Mouse (Mus musculus): ENCODE measurements around the gene Syt16. TPM values are rescaled to one million over a fixed set of nuclear protein-coding genes. Genes with fewer than 3 reads are reported as not detected.

Gene Syt16
- polyA plus RNA-seq, 1 experiment from 2014 or later, result 2.1 TPM

DNA sequence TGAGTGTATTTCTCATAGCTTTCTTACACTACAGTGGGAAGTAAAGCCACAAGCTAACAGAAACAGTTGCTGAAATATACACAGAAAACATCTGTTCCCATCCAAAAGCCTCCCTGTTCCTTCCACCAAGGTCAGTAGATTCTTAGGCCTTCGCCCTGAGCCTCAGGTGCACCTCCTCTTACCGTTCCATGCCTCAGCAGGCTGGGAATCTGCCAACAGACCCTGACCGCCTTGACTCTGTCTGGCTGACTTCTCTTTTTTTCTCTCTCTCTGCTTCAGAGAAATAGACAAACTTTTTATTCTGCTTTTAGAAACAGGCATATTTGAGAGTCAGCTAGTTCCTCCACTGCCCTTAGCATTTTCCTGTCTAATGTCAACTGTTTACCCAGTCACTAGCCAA, 19.3 kb upstream of the Syt16 start:
- no peaks in the 10 kb centered on the region for H3K27me3 ChIP-seq (replicated peaks; ENCODE audit: low read depth, poor library complexity, severe bottlenecking)
- H3K27ac ChIP-seq (replicated peaks), result no peak overlapping the region
- peaks cover 95% of the 10 kb centered on the region for H3K36me3 ChIP-seq (replicated peaks)
- no peak for DNase-seq (ENCODE audit: low spot score)
- H3K4me3 ChIP-seq, result no peak overlapping the region
- no peaks in the 10 kb centered on the region for H3K4me1 ChIP-seq
- H3K9me3 ChIP-seq, result no peaks in the 10 kb centered on the region
- 95% methylated on average over 3 of the region's 3 CpGs for WGBS

DNA sequence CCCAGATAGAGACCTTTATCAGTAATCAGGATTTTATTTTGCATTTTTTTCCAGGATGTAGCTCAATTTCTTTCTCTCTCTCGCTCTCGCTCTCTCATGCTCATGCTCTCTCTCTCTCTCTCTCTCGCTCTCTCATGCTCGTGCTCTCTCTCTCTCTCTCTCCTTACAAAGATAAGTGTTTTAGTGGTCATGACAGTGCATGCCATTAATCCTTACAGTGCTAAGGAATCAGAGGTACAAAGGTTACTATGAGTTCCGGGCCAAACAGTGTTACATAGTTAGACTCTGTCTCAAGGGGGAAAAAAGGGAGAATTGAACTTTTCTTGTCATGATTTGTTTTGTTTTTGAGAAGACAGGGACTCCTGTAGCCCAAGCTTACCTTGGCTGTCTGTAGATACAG, 17.8 kb upstream of the Syt16 start:
- no peak for DNase-seq (ENCODE audit: low spot score)
- H3K4me3 ChIP-seq, result no peak overlapping the region
- H3K27me3 ChIP-seq (replicated peaks; ENCODE audit: low read depth, poor library complexity, severe bottlenecking), result no peaks in the 10 kb centered on the region
- no peak overlapping the region for H3K27ac ChIP-seq (replicated peaks)
- no peaks in the 10 kb centered on the region for H3K4me1 ChIP-seq
- H3K36me3 ChIP-seq (replicated peaks), result peaks cover 95% of the 10 kb centered on the region
- 92% methylated on average over 5 of the region's 5 CpGs for WGBS
- no peaks in the 10 kb centered on the region for H3K9me3 ChIP-seq

DNA sequence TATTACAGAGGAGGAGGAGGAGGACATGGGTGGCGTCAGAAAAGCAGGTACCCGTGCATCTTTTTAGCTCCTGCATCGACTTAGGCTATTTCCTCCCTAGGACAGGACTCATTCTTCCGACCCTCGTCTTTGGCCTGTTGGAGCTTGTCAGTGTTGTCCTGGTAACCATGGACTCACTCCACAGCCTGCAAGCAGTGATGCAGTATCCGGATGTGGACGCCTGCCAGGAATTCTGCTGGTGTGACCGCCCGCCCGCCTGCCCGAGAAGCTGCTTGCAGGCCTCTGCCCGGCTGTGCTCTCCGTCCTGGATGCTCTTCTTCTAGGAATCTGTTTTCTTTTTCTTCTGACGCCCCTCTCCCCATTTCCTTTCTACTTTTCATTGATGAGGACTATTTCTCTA, 14.9 kb upstream of the Syt16 start:
- Histone ChIP-seq H3K9me3 (no peaks in the 10 kb centered on the region), H3K27me3 (replicated peaks; ENCODE audit: low read depth, poor library complexity, severe bottlenecking) (no peaks in the 10 kb centered on the region), H3K36me3 (replicated peaks) (peaks cover 91% of the 10 kb centered on the region), H3K27ac (replicated peaks) (no peak overlapping the region), H3K4me1 (no peaks in the 10 kb centered on the region), H3K4me3 (no peak overlapping the region)
- peak; percentile 15 for DNase-seq (ENCODE audit: low spot score)
- 87% methylated on average over 14 of the region's 14 CpGs for WGBS

DNA sequence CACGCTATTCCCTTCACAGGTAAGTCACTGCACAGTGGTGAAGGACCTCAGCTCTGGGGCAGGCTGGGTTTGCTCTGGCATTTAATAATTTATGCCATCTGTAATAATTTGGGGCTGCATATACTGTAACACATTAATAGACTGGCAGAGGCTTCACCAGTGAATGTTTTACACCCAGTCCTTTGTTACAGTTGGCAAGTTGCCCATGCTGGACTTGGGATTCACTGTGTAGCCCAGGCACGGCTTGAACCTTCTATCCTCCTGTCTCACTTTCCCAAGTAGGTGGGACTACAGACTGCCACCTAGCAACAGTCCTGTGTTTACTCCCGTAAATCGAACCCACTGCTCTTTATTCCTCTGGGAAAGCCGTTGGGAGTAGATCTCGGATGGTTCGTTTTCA, 11.2 kb upstream of the Syt16 start:
- Histone ChIP-seq H3K27me3 (replicated peaks; ENCODE audit: low read depth, poor library complexity, severe bottlenecking) (no peaks in the 10 kb centered on the region), H3K4me1 (no peaks in the 10 kb centered on the region), H3K27ac (replicated peaks) (no peak overlapping the region), H3K9me3 (no peaks in the 10 kb centered on the region), H3K4me3 (no peak overlapping the region), H3K36me3 (replicated peaks) (peaks cover 60% of the 10 kb centered on the region)
- WGBS, result 89% methylated on average over 7 of the region's 7 CpGs
- DNase-seq (ENCODE audit: low spot score), result no peak

DNA sequence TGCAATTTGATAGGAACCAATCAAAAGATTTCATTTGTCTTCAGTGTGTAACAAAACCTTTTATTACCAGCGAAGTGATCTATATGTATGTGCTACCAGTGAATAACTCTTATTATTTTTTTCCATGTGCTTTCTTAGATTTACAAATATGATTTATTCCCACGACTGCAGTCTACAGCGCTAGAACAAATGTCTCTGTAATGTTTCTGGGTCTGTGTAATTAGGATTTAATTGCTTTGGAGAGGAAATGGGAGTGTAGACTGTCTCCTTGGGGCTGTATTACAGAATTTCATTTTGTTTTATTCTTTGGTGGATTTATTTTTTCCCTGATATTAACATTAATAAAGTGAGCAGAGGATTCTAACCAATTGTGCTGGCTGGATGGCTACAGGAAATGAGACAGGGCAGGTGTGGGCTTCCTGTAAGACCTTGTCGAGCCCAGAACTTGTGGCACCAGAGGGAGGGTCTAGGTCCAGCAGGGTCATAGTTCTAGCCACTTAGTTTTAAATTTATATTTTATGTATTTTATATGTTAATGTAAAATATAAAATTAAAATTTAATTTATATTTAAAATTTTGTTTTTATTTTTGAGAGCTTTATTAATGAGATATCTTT, 9.0 kb upstream of the Syt16 start:
- H3K4me1 ChIP-seq, result no peaks in the 10 kb centered on the region
- no peak for DNase-seq (ENCODE audit: low spot score)
- no peak overlapping the region for H3K4me3 ChIP-seq
- no peaks in the 10 kb centered on the region for H3K9me3 ChIP-seq
- H3K36me3 ChIP-seq (replicated peaks), result peaks cover 40% of the 10 kb centered on the region
- H3K27ac ChIP-seq (replicated peaks), result no peak overlapping the region
- 88% methylated on average over 4 of the region's 4 CpGs for WGBS
- no peaks in the 10 kb centered on the region for H3K27me3 ChIP-seq (replicated peaks; ENCODE audit: low read depth, poor library complexity, severe bottlenecking)

DNA sequence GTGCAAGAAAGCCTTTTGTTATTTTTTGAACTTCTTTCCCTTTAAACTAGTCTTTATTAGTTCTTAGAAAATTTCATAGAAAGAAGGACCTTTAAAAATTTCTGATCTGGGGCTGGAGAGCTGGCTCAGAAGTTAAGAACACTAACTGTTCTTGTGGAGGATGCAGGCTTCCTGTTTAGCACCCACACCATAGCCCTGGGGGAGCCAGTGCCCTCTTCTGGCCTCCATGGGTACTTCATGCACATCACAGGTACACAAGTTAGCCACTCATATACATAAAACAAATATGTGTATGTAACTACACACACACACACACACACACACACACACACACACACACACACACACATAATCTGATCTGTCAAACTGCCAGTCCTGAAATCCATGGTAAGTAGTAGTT, 7.9 kb upstream of the Syt16 start:
- Histone ChIP-seq H3K4me3 (no peak overlapping the region), H3K36me3 (replicated peaks) (peaks cover 29% of the 10 kb centered on the region), H3K4me1 (no peaks in the 10 kb centered on the region), H3K9me3 (no peaks in the 10 kb centered on the region), H3K27me3 (replicated peaks; ENCODE audit: low read depth, poor library complexity, severe bottlenecking) (no peaks in the 10 kb centered on the region), H3K27ac (replicated peaks) (no peak overlapping the region)
- peak; percentile 49 for DNase-seq (ENCODE audit: low spot score)

DNA sequence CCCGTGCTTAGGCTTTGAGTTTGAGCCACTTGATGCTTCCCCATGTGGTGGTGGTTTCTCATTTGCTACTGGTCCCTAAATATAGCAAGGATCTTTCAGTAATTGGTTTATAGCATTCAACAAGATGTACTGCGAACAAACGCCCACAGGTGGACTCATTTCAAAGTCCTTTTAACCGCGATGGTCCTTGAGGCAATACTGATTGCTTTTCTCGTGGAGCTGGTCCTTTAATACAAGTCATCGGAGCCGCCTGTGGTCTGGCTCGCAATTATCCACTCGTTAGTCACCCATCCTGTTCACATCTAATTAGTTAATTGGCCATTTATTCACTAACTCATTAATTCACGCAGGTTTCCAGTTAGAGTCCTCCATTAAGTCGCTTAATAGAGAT, 560 bp upstream of the Syt16 start:
- no peak for DNase-seq (ENCODE audit: low spot score)
- 46% methylated on average over 12 of the region's 12 CpGs for WGBS
- peaks cover 46% of the 10 kb centered on the region for H3K27me3 ChIP-seq (replicated peaks; ENCODE audit: low read depth, poor library complexity, severe bottlenecking)
- H3K9me3 ChIP-seq, result no peaks in the 10 kb centered on the region
- peak overlapping the region; percentile 82; the same call in 1 of the 2 replicates for H3K27ac ChIP-seq (replicated peaks)
- no peaks in the 10 kb centered on the region for H3K36me3 ChIP-seq (replicated peaks)
- peak overlapping the region; percentile 73; the same call in 1 of the 2 replicates for H3K4me3 ChIP-seq
- H3K4me1 ChIP-seq, result peaks cover 10% of the 10 kb centered on the region

DNA sequence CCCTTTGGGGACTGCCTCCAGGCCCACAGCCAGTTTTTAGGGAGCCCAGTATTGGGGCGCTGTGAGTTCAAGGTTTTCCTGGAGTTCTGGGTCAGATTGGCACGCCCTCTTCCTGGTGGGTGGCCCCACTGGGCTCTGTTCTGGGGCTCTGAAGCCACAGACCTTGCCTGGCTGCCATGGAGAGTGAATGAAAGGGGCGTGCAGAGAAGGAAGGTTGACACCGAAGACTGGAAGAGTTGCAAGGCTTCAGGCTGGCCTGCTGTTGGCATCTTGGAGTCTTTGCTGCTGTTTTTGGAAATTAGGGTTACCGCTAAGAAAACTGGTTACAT, 631 bp downstream of the Syt16 start:
- Histone ChIP-seq H3K4me1 (peaks cover 10% of the 10 kb centered on the region), H3K27ac (replicated peaks) (peak overlapping the region; percentile 82), H3K4me3 (peak overlapping the region; percentile 73), H3K9me3 (no peaks in the 10 kb centered on the region), H3K27me3 (replicated peaks; ENCODE audit: low read depth, poor library complexity, severe bottlenecking) (peaks cover 46% of the 10 kb centered on the region), H3K36me3 (replicated peaks) (no peaks in the 10 kb centered on the region)
- DNase-seq (ENCODE audit: low spot score), result no peak
- WGBS, result 32% methylated on average over 5 of the region's 5 CpGs

DNA sequence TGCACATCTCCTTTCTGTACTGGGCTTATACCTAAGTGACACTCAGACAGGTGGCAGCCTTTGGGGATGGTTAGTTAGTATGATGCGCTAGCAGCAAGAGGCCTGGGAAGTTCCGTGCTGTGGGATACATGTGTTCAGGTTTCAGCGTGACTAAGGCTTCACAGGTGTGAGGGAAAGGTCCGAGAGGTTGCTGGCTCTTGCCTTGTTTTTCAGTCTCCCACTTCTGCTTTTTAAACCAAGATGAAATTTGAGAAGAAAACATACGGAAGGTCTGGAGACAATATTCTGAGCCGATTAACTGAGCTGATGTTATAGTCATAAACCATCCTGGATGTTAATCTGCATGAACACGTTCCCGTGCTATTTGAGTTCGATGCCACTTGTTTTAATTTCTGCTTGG, 5.0 kb downstream of the Syt16 start:
- no peak for DNase-seq (ENCODE audit: low spot score)
- Histone ChIP-seq H3K27me3 (replicated peaks; ENCODE audit: low read depth, poor library complexity, severe bottlenecking) (peaks cover 21% of the 10 kb centered on the region), H3K27ac (replicated peaks) (no peak overlapping the region), H3K4me1 (peaks cover 7% of the 10 kb centered on the region), H3K9me3 (no peaks in the 10 kb centered on the region), H3K36me3 (replicated peaks) (no peaks in the 10 kb centered on the region), H3K4me3 (no peak overlapping the region)
- WGBS, result 82% methylated on average over 9 of the region's 9 CpGs

DNA sequence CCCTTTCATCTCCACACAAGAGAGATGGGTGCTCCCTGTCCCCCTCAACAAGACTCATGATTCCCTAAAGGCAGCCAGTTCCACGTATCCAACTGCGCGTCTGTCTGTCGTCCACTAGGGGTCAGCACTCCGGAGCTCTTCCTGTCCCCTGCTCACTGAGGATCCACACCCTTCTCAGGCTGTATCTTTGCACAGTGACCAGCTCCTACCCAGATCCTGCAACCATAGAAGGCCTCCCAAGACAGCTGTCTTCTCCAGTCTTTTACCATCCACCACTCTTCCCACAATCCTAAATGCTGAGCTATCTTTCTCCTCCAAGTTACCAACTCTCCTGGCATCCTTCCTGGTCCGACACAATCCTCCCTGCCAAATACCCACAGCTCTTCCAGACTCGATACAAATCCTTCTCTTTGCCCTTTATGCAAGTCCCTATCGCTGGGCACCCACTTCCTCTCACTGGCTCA, 12.0 kb downstream of the Syt16 start:
- Histone ChIP-seq H3K27ac (replicated peaks) (no peak overlapping the region), H3K4me1 (peaks cover 10% of the 10 kb centered on the region), H3K9me3 (no peaks in the 10 kb centered on the region), H3K27me3 (replicated peaks; ENCODE audit: low read depth, poor library complexity, severe bottlenecking) (no peaks in the 10 kb centered on the region), H3K4me3 (no peak overlapping the region), H3K36me3 (replicated peaks) (no peaks in the 10 kb centered on the region)
- DNase-seq (ENCODE audit: low spot score), result peak; percentile 60
- WGBS, result 24% methylated on average over 8 of the region's 8 CpGs

DNA sequence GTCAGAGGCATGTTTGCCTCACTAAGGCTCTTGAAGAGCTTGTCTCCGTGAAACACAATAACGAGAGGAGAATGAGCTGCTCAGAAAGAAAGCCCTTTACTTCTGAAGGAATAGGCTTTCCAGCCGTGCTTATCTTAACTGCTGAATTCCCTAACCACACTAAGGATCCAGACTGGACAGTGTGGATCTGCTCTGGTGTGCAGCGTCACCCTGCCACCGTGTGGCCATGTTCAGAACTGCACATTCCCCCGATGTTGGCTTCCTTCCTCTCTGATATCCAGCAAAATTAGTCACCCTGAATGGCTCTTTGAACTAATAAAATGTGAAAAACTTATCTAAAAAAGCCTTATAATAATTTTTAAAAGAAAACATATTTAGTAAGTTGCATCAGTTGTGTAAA, 16.3 kb downstream of the Syt16 start:
- peak; percentile 86 for DNase-seq (ENCODE audit: low spot score)
- Histone ChIP-seq H3K9me3 (no peaks in the 10 kb centered on the region), H3K27ac (replicated peaks) (no peak overlapping the region), H3K4me1 (peaks cover 10% of the 10 kb centered on the region), H3K4me3 (no peak overlapping the region), H3K36me3 (replicated peaks) (no peaks in the 10 kb centered on the region), H3K27me3 (replicated peaks; ENCODE audit: low read depth, poor library complexity, severe bottlenecking) (no peaks in the 10 kb centered on the region)
- WGBS, result 1% methylated on average over 6 of the region's 6 CpGs

DNA sequence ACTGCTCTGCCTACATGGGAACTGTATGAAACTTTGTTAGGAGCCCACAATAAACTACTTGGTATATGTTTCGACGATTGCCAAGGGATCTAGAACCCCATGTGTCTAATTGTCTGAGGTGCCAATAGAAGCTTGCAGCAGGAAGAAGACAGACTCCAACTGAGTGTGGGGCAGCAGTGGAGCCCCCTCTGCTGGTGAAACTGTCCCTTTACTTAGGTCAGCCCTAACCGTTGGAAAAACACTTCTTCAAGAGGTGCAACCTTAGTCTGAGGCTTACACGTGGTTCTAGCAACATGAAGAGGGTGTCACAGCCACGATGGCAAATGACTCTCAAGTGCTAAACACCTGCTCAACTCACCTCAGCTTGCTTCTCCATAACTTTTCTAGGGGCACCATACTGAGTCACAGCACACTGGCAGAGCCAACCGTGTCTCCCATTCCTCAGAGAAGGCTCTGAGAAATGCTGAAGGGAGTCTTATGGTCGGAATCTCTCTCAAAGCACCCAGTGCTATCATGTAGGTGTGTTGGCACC, 17.3 kb downstream of the Syt16 start:
- Histone ChIP-seq H3K4me1 (peaks cover 10% of the 10 kb centered on the region), H3K36me3 (replicated peaks) (no peaks in the 10 kb centered on the region), H3K27ac (replicated peaks) (no peak overlapping the region), H3K27me3 (replicated peaks; ENCODE audit: low read depth, poor library complexity, severe bottlenecking) (no peaks in the 10 kb centered on the region), H3K4me3 (no peak overlapping the region), H3K9me3 (no peaks in the 10 kb centered on the region)
- no peak for DNase-seq (ENCODE audit: low spot score)
- 64% methylated on average over 7 of the region's 7 CpGs for WGBS

DNA sequence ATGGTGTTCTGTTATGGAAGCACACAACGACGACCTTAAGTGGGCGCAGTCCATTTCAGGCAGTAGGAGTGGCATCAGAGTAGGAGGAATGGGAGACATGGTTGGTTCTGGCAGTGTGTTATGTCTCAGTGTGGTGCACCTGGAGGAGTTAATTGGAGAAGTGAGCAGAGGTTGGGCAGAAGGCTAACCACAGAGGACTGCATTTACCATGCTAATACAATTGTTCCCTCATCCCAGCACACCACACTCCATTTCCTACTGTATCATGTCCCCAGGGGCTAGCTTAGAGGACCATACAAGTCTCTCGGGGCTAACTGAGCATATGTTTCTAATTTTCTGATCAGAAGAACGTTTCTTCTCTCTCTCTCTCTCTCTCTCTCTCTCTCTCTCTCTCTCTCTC, 18.0 kb downstream of the Syt16 start:
- H3K9me3 ChIP-seq, result no peaks in the 10 kb centered on the region
- DNase-seq (ENCODE audit: low spot score), result no peak
- no peak overlapping the region for H3K4me3 ChIP-seq
- WGBS, result 65% methylated on average over 5 of the region's 5 CpGs
- no peaks in the 10 kb centered on the region for H3K27me3 ChIP-seq (replicated peaks; ENCODE audit: low read depth, poor library complexity, severe bottlenecking)
- H3K36me3 ChIP-seq (replicated peaks), result no peaks in the 10 kb centered on the region
- H3K4me1 ChIP-seq, result peaks cover 10% of the 10 kb centered on the region
- no peak overlapping the region for H3K27ac ChIP-seq (replicated peaks)
